Mouse (Mus musculus) bone marrow macrophage, adult 2 months (primary cell): ENCODE data around the gene Oat.

Experiments
- CTCF ChIP-seq: IDR thresholded peaks from 2 replicates; pipeline ENCODE4 v1.5.1; 2012; ENCODE audit warnings: low read depth, mild to moderate bottlenecking, low read length, moderate library complexity
- POLR2A ChIP-seq: IDR thresholded peaks from 2 replicates; pipeline ENCODE4 v1.6.1; 2012; ENCODE audit warnings: mild to moderate bottlenecking, low read depth, low read length, borderline replicate concordance

DNA sequence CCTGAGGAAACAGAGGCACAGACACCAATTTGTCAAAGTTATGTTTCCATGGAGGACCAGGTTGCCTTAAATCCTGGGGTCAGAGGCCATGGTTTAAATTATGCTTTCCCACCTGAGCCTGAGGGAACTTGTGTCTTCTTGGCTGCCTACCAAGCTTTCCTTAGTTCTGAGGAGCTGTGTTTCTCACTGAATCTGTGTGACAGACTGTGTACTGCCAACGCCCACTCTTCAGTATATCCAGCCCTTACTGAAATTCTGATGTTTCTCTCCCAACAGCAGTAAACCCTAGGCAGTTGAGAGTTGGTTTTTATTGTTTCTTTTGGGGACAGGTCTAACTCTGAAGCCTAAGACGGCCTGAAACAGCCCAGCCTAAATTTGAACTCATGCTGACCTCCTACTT, 17.6 kb upstream of the Oat start:
- TF ChIP-seq POLR2A = no peak
- no peak for TF ChIP-seq CTCF
